Mouse (Mus musculus) lung, embryonic 14.5 days (tissue): Measurements from ENCODE around the gene Setd1a. TPM values are rescaled to one million over a fixed set of nuclear protein-coding genes. Genes with fewer than 3 reads are reported as not detected.

Experiments used
- ATAC-seq: fragments of 200-750 bp; cut with Nextera tagmentation; 2 replicates; pipeline ENCODE4 v1.8.0; 2017; ENCODE audit warnings: mild to moderate bottlenecking, moderate TSS enrichment, moderate library complexity; ENCODE audit not compliant: insufficient read depth
- DNase-seq: peaks from one replicate; pipeline ENCODE4 v3.0.0-alpha.2; 2015
- H3K27ac ChIP-seq: fragments of 300-500 bp; sonication (generic); 2 replicates; pipeline ENCODE4 v1.5.1; 2014; ENCODE audit warnings: low read depth, mild to moderate bottlenecking, moderate library complexity
- H3K27me3 ChIP-seq: fragments of 300-500 bp; sonication (generic); 2 replicates; pipeline ENCODE4 v1.6.1; 2014; ENCODE audit warnings: low read length, control low read depth; ENCODE audit not compliant: insufficient read depth
- H3K36me3 ChIP-seq: fragments of 300-500 bp; sonication (generic); 2 replicates; pipeline ENCODE4 v1.6.1; 2014; ENCODE audit warnings: control low read depth; ENCODE audit not compliant: insufficient read depth
- H3K4me1 ChIP-seq: fragments of 300-500 bp; sonication (generic); 2 replicates; pipeline ENCODE4 v1.6.1; 2014; ENCODE audit warnings: antibody characterized with exemption, control low read depth; ENCODE audit not compliant: insufficient read depth
- H3K4me2 ChIP-seq: fragments of 300-500 bp; sonication (generic); 2 replicates; pipeline ENCODE4 v1.6.1; 2014; ENCODE audit warnings: mild to moderate bottlenecking
- H3K4me3 ChIP-seq: fragments of 300-500 bp; sonication (generic); 2 replicates; pipeline ENCODE4 v1.5.1; 2014; ENCODE audit warnings: low read depth, low read length
- H3K9ac ChIP-seq: fragments of 300-500 bp; sonication (generic); 2 replicates; pipeline ENCODE4 v1.6.1; 2014
- H3K9me3 ChIP-seq: fragments of 300-500 bp; sonication (generic); 2 replicates; pipeline ENCODE4 v1.6.1; 2016; ENCODE audit warnings: low read depth, low read length, control low read depth
- CTCF ChIP-seq: IDR thresholded peaks from 2 replicates; pipeline ENCODE4 v1.5.1; 2016; ENCODE audit warnings: antibody characterized with exemption, low read depth
- WGBS: fragments of 180-500 bp; shearing (Covaris S2); extraction: QIAGEN DNeasy Blood & Tissue Kit; methylation state at CpG from one replicate; pipeline ENCODE4 v1.1.7; 2014; 5-methylcytosine and 5-hydroxymethylcytosine counted together
- polyA plus RNA-seq: library from polyadenylated mRNA; unstranded; fragments of >200 nt; fragmentation: Nextera tagmentation; extraction: Ambion mirVana; gene quantifications from 2 replicates; pipeline ENCODE4 v1.2.1, GENCODE M21; 2014

Gene Setd1a
- polyA plus RNA-seq, 1 experiment from 2014 or later, result 27.2 TPM

GRCm38 (mm10) chr7:127767671-127768345 lies 8.7 kb upstream of the Setd1a start:
- no peak for TF ChIP-seq CTCF
- 0 out of 2 replicates have a peak overlapping the region, but pooled peaks have one; percentile 12 for H3K27ac ChIP-seq
- H3K9ac ChIP-seq, result no peak overlapping the region; the same call in 1 of the 2 replicates
- no peaks in the 10 kb centered on the region for H3K9me3 ChIP-seq
- WGBS, result 89% methylated on average over 19 of the region's 19 CpGs
- H3K4me1 ChIP-seq, result 0 out of 2 replicates have a peak, but pooled peaks cover 7% of the 10 kb centered on the region
- no peaks in the 10 kb centered on the region for H3K27me3 ChIP-seq
- no peak overlapping the region for H3K4me3 ChIP-seq
- peaks cover 54% of the 10 kb centered on the region for H3K36me3 ChIP-seq
- ATAC-seq (no peak), DNase-seq (no peak)
- peak overlapping the region; percentile 25; the same call in 1 of the 2 replicates for H3K4me2 ChIP-seq

- 45% methylated on average over 13 of the region's 13 CpGs for WGBS
- no peak for DNase-seq
- no peak for ATAC-seq
- Histone ChIP-seq H3K4me3 (0 out of 2 replicates have a peak overlapping the region, but pooled peaks have one; percentile 80), H3K9me3 (no peaks in the 10 kb centered on the region), H3K27ac (0 out of 2 replicates have a peak overlapping the region, but pooled peaks have one; percentile 12), H3K36me3 (peaks cover 49% of the 10 kb centered on the region), H3K27me3 (no peaks in the 10 kb centered on the region), H3K4me1 (0 out of 2 replicates have a peak, but pooled peaks cover 7% of the 10 kb centered on the region), H3K9ac (no peak overlapping the region), H3K4me2 (peak overlapping the region; percentile 25; the same call in 1 of the 2 replicates)
- peak; percentile 38 for TF ChIP-seq CTCF
Measured at GRCm38 (mm10) chr7:127768346-127768996, 8.0 kb upstream of the Setd1a start.

GRCm38 (mm10) chr7:127768997-127769593 lies 7.4 kb upstream of the Setd1a start:
- no peak for TF ChIP-seq CTCF
- Histone ChIP-seq H3K9me3 (no peaks in the 10 kb centered on the region), H3K9ac (peak overlapping the region; percentile 89), H3K36me3 (peaks cover 49% of the 10 kb centered on the region), H3K4me2 (peak overlapping the region; percentile 89), H3K27ac (peak overlapping the region; percentile 95), H3K27me3 (no peaks in the 10 kb centered on the region), H3K4me1 (0 out of 2 replicates have a peak, but pooled peaks cover 7% of the 10 kb centered on the region), H3K4me3 (peak overlapping the region; percentile 80)
- DNase-seq, result peak; percentile 98
- under 1% methylated on average over 16 of the region's 16 CpGs for WGBS
- peak; percentile 89 for ATAC-seq

GRCm38 (mm10) chr7:127769651-127770038 lies 6.8 kb upstream of the Setd1a start, which contains the start of gene Orai3:
Orai3 (plus strand) TSS chr7:127769815.
- peak; percentile 93 for DNase-seq
- Histone ChIP-seq H3K36me3 (peaks cover 48% of the 10 kb centered on the region), H3K27ac (peak within 1 kb of the TSS; percentile 95), H3K4me1 (0 out of 2 replicates have a peak, but pooled peaks cover 7% of the 10 kb centered on the region), H3K27me3 (no peaks in the 10 kb centered on the region), H3K9me3 (no peaks in the 10 kb centered on the region), H3K9ac (peak within 1 kb of the TSS; percentile 89), H3K4me3 (peak within 1 kb of the TSS; percentile 80), H3K4me2 (peak within 1 kb of the TSS; percentile 89)
- TF ChIP-seq CTCF, result no peak
- ATAC-seq, result peak; percentile 84
- 0% methylated on average over 23 of the region's 24 CpGs for WGBS

- ATAC-seq, result peak; percentile 20
- peaks cover 42% of the 10 kb centered on the region for H3K36me3 ChIP-seq
- H3K27ac ChIP-seq, result peak overlapping the region; percentile 95
- H3K4me2 ChIP-seq, result peak overlapping the region; percentile 89
- H3K4me3 ChIP-seq, result peak overlapping the region; percentile 80
- no peak for TF ChIP-seq CTCF
- WGBS, result 1% methylated on average over 27 of the region's 27 CpGs
- H3K4me1 ChIP-seq, result 0 out of 2 replicates have a peak, but pooled peaks cover 7% of the 10 kb centered on the region
- H3K9ac ChIP-seq, result peak overlapping the region; percentile 89
- peak; percentile 55 for DNase-seq
- H3K27me3 ChIP-seq, result no peaks in the 10 kb centered on the region
- H3K9me3 ChIP-seq, result no peaks in the 10 kb centered on the region
Measured at GRCm38 (mm10) chr7:127770039-127770905, 6.2 kb upstream of the Setd1a start.

- Histone ChIP-seq H3K4me3 (peak overlapping the region; percentile 80), H3K27ac (no peak overlapping the region)
- DNase-seq, result peak; percentile 15
Measured at GRCm38 (mm10) chr7:127771262-127771661, 5.2 kb upstream of the Setd1a start.

More at GRCm38 (mm10) chr7:127771262-127771661, 5.2 kb upstream of the Setd1a start:
- H3K4me2 ChIP-seq, result peak overlapping the region; percentile 89
- 0 out of 2 replicates have a peak, but pooled peaks cover 7% of the 10 kb centered on the region for H3K4me1 ChIP-seq
- no peak for ATAC-seq
- peak overlapping the region; percentile 89; the same call in 1 of the 2 replicates for H3K9ac ChIP-seq
- WGBS, result 63% methylated on average over 5 of the region's 5 CpGs
- no peaks in the 10 kb centered on the region for H3K27me3 ChIP-seq
- TF ChIP-seq CTCF, result no peak
- H3K36me3 ChIP-seq, result peaks cover 32% of the 10 kb centered on the region
- no peaks in the 10 kb centered on the region for H3K9me3 ChIP-seq
